Mouse (Mus musculus) hindbrain, embryonic 12.5 days (tissue): Measurements from ENCODE around the gene Chchd6. TPM values are rescaled to one million over a fixed set of nuclear protein-coding genes. Genes with fewer than 3 reads are reported as not detected.

Experiments
- ATAC-seq: fragments of 200-750 bp; cut with Nextera tagmentation; 2 replicates; pipeline ENCODE4 v1.8.0; 2017; ENCODE audit warnings: moderate TSS enrichment; ENCODE audit not compliant: low FRiP score
- H3K27ac ChIP-seq: fragments of 300-500 bp; sonication (generic); 2 replicates; pipeline ENCODE4 v1.5.1; 2016; ENCODE audit warnings: mild to moderate bottlenecking
- H3K27me3 ChIP-seq: fragments of 300-500 bp; sonication (generic); 2 replicates; pipeline ENCODE4 v1.6.1; 2016; ENCODE audit warnings: mild to moderate bottlenecking
- H3K36me3 ChIP-seq: fragments of 300-500 bp; sonication (generic); 2 replicates; pipeline ENCODE4 v1.6.1; 2016; ENCODE audit warnings: mild to moderate bottlenecking
- H3K4me1 ChIP-seq: fragments of 300-500 bp; sonication (generic); 2 replicates; pipeline ENCODE4 v1.6.1; 2016
- H3K4me2 ChIP-seq: fragments of 300-500 bp; sonication (generic); replicated peaks from 2 replicates; pipeline ENCODE4 v1.6.1; 2016; ENCODE audit warnings: mild to moderate bottlenecking
- H3K4me3 ChIP-seq: fragments of 300-500 bp; sonication (generic); 2 replicates; pipeline ENCODE4 v1.5.1; 2016; ENCODE audit warnings: mild to moderate bottlenecking
- H3K9ac ChIP-seq: fragments of 300-500 bp; sonication (generic); 2 replicates; pipeline ENCODE4 v1.6.1; 2016; ENCODE audit warnings: mild to moderate bottlenecking, moderate library complexity
- H3K9me3 ChIP-seq: fragments of 300-500 bp; sonication (generic); replicated peaks from 2 replicates; pipeline ENCODE4 v1.6.1; 2016; ENCODE audit warnings: mild to moderate bottlenecking
- WGBS: fragments of 180-500 bp; shearing (Covaris S2); methylation state at CpG from one replicate; pipeline ENCODE4 v1.1.7; 2016; 5-methylcytosine and 5-hydroxymethylcytosine counted together
- polyA plus RNA-seq: library from polyadenylated mRNA; unstranded; fragments of >200 nt; fragmentation: Nextera tagmentation; extraction: Ambion mirVana; gene quantifications from 2 replicates; pipeline ENCODE4 v1.2.1, GENCODE M21; 2016

The Chchd6 gene
- polyA plus RNA-seq, 1 experiment from 2014 or later = 82.4 TPM

DNA sequence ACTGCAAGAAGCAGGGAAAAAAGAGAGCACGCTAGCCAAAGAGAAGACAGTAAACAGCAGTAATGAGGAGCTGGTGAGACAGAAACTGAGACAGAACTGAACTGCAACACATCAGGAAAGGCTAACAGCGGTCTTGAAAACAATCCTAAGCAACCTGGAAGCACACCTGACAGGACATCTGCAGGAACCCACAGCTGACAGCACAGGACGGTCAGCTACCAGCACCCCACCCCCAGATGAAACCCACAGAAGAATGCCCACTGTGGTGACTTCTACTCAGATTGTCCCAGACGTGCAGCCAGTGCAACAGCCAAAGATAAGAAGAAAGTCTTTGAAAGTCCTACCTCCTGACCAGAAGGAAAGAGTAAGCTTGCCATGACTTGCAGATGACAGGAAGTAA lies 103.1 kb downstream of the Chchd6 start:
- H3K9ac ChIP-seq = no peak overlapping the region
- no peaks in the 10 kb centered on the region for H3K27me3 ChIP-seq
- H3K27ac ChIP-seq = no peak overlapping the region
- WGBS = 92% methylated on average over 4 of the region's 4 CpGs
- ATAC-seq = no peak
- no peaks in the 10 kb centered on the region for H3K36me3 ChIP-seq
- H3K9me3 ChIP-seq = no peaks in the 10 kb centered on the region
- H3K4me3 ChIP-seq = no peak overlapping the region
- H3K4me1 ChIP-seq = no peaks in the 10 kb centered on the region
- no peak overlapping the region for H3K4me2 ChIP-seq

DNA sequence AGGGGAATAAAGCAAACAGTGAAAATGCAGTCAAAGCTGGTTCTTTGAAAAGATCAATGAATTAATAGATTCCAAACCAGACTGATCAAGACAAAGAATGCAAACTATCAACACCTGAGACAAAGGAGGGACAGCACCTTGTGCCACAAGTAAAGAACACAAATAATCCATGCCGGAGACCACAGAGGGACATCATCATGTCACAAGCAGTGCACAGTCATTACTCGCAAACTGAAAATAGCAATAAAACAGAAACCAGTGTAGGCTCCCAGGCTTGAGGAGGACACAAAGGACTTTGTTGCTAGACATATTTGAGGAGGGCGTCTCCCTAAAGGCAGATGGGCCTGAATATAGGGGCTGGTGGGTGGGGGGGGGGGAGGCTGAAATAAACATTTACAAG lies 105.1 kb downstream of the Chchd6 start:
- no peak overlapping the region for H3K9ac ChIP-seq
- WGBS = 93% methylated on average over 3 of the region's 3 CpGs

GRCm38 (mm10) chr6:89489533-89489932 lies 105.9 kb downstream of the Chchd6 start:
- H3K27ac ChIP-seq = no peak overlapping the region
- no peaks in the 10 kb centered on the region for H3K9me3 ChIP-seq
- H3K36me3 ChIP-seq = no peaks in the 10 kb centered on the region
- 97% methylated on average over 1 of the region's 1 CpGs for WGBS
- no peak for ATAC-seq
- no peaks in the 10 kb centered on the region for H3K4me1 ChIP-seq
- no peak overlapping the region for H3K9ac ChIP-seq
- H3K4me3 ChIP-seq = no peak overlapping the region
- no peaks in the 10 kb centered on the region for H3K27me3 ChIP-seq
- no peak overlapping the region for H3K4me2 ChIP-seq

More for the DNA sequence above, 105.1 kb downstream of the Chchd6 start:
- Histone ChIP-seq H3K4me3 (no peak overlapping the region), H3K27ac (no peak overlapping the region), H3K36me3 (no peaks in the 10 kb centered on the region), H3K4me2 (no peak overlapping the region), H3K4me1 (no peaks in the 10 kb centered on the region), H3K9me3 (no peaks in the 10 kb centered on the region), H3K27me3 (no peaks in the 10 kb centered on the region)
- ATAC-seq = no peak

- no peak for ATAC-seq
- 61% methylated on average over 4 of the region's 4 CpGs for WGBS
- Histone ChIP-seq H3K4me1 (no peaks in the 10 kb centered on the region), H3K4me2 (no peak overlapping the region), H3K4me3 (no peak overlapping the region), H3K9ac (no peak overlapping the region), H3K9me3 (no peaks in the 10 kb centered on the region), H3K27me3 (no peaks in the 10 kb centered on the region), H3K36me3 (no peaks in the 10 kb centered on the region), H3K27ac (no peak overlapping the region)
Observed at GRCm38 (mm10) chr6:89486055-89486454, 109.4 kb downstream of the Chchd6 start.

DNA sequence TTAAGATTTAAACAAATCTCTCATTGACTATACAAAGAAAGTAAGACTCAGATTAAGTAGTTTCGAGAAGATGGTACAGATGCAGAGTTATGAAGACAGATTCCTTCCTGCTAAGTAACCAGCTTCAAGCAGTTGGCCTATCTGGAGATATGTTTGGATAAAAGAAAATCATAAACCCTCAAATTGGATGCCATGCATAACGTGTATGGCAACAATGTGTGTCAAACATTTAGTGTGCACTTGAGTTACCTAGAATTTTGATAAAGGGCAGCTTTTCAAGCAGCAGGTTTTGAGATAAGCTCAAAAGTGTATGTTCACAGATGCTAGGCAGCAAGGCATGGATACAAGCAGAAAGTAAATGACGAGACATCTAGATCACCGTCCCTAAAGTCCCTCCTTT lies 114.3 kb downstream of the Chchd6 start:
- H3K27ac ChIP-seq = no peak overlapping the region
- no peaks in the 10 kb centered on the region for H3K9me3 ChIP-seq
- no peaks in the 10 kb centered on the region for H3K27me3 ChIP-seq
- H3K36me3 ChIP-seq = no peaks in the 10 kb centered on the region
- 86% methylated on average over 4 of the region's 4 CpGs for WGBS
- no peak overlapping the region for H3K4me3 ChIP-seq
- H3K4me1 ChIP-seq = no peaks in the 10 kb centered on the region
- no peak overlapping the region for H3K9ac ChIP-seq
- ATAC-seq = no peak
- no peak overlapping the region for H3K4me2 ChIP-seq

GRCm38 (mm10) chr6:89467908-89468307 lies 127.5 kb downstream of the Chchd6 start:
- H3K4me3 ChIP-seq = no peak overlapping the region
- H3K4me2 ChIP-seq = no peak overlapping the region
- no peaks in the 10 kb centered on the region for H3K36me3 ChIP-seq
- H3K9ac ChIP-seq = no peak overlapping the region
- H3K9me3 ChIP-seq = no peaks in the 10 kb centered on the region
- ATAC-seq = no peak
- peaks cover 5% of the 10 kb centered on the region for H3K4me1 ChIP-seq
- no peak overlapping the region for H3K27ac ChIP-seq
- H3K27me3 ChIP-seq = no peaks in the 10 kb centered on the region

DNA sequence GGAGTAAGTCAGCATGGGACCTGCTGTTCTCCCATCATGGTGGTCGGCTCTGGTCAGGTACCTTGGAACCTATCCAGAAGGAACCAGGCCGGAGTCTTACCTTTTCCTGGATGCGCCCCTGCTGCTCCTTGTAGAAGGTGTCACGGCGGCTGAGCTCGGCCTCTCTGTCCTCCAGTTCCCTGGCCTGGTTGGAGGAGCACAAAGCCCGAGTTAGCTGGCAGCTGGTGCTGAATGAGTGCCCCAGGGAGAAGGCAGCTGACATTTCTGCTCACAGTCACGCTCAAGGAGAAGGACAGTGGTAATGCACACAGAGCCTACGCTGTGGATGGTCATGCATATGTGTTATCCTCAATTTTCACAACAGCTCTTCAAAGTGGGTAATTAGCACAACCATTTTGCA lies 128.2 kb downstream of the Chchd6 start:
- no peak overlapping the region for H3K4me3 ChIP-seq
- H3K9ac ChIP-seq = no peak overlapping the region
- WGBS = 66% methylated on average over 9 of the region's 9 CpGs
- peak; percentile 52; the same call in 1 of the 2 replicates for ATAC-seq
- H3K4me1 ChIP-seq = peaks cover 5% of the 10 kb centered on the region
- H3K27me3 ChIP-seq = no peaks in the 10 kb centered on the region
- no peaks in the 10 kb centered on the region for H3K9me3 ChIP-seq
- H3K4me2 ChIP-seq = no peak overlapping the region
- H3K36me3 ChIP-seq = no peaks in the 10 kb centered on the region
- H3K27ac ChIP-seq = no peak overlapping the region

GRCm38 (mm10) chr6:89466875-89467274 lies 128.6 kb downstream of the Chchd6 start:
- H3K27ac ChIP-seq = no peak overlapping the region
- WGBS = 78% methylated on average over 3 of the region's 3 CpGs
- no peaks in the 10 kb centered on the region for H3K36me3 ChIP-seq
- no peaks in the 10 kb centered on the region for H3K9me3 ChIP-seq
- H3K27me3 ChIP-seq = no peaks in the 10 kb centered on the region
- H3K4me2 ChIP-seq = no peak overlapping the region
- peaks cover 5% of the 10 kb centered on the region for H3K4me1 ChIP-seq
- no peak for ATAC-seq
- no peak overlapping the region for H3K4me3 ChIP-seq
- no peak overlapping the region for H3K9ac ChIP-seq

DNA sequence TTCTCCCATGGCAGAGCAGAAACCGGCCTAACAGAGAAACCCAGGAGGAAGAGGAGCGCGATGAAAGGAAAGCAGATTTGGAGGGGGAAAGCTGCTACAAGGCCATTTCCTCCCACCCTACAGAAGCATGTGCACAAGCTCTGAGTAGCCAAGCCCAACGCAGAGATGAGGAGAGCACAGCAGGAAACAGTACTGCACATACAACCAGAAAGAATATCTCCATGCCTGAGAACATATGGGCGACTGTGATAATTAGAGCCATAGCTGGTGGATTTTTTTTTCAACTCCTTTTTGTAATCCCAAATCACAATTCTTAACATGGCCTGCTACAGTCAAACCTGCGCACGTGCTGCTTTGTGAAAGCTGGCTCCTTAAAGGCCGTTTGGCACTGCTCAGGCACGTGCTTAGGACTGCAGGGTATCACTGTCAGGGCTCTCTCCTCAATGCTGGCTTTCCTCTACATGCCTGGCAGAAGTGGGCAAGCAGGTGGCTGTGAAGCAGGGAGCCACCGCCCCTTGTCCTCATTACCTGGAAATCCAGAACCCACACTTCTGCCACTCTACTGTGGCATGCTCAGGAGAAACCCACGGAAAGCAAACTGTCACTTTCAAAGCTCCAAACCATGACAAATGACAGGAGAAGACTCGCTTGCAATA lies 129.3 kb downstream of the Chchd6 start:
- H3K4me1 ChIP-seq = peaks cover 5% of the 10 kb centered on the region
- no peak overlapping the region for H3K4me2 ChIP-seq
- H3K27me3 ChIP-seq = no peaks in the 10 kb centered on the region
- H3K9ac ChIP-seq = no peak overlapping the region
- 80% methylated on average over 12 of the region's 12 CpGs for WGBS
- ATAC-seq = no peak
- no peaks in the 10 kb centered on the region for H3K36me3 ChIP-seq
- no peak overlapping the region for H3K4me3 ChIP-seq
- H3K27ac ChIP-seq = no peak overlapping the region
- no peaks in the 10 kb centered on the region for H3K9me3 ChIP-seq

DNA sequence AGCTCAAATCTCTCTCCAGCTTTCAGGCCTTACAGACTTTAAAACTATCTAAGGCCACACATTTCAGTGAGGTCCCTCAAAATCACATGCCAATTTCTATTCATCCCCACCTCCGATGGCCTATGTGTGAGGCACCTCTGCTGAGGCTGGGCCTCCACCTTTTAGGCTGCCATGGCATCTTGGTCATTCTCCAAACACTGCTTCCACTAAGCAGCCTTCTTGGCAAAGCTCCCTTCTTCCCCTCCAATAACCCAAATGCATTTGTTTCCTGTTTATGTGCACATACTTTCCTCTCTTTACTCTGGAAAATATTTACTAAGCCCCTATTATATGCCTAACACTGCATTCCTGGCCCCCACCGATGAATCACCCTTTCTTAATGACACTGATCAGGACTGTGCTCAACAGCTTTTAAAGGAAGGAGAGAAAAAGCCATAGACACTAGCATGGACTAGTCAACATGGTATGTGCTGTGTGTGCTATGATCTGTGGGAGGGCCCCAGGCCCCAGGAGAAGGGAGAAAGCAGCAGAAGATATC lies 133.2 kb downstream of the Chchd6 start:
- no peak overlapping the region for H3K4me3 ChIP-seq
- H3K9ac ChIP-seq = no peak overlapping the region
- H3K4me1 ChIP-seq = peaks cover 3% of the 10 kb centered on the region
- no peaks in the 10 kb centered on the region for H3K9me3 ChIP-seq
- WGBS = 96% methylated on average over 2 of the region's 2 CpGs
- no peak overlapping the region for H3K27ac ChIP-seq
- H3K36me3 ChIP-seq = no peaks in the 10 kb centered on the region
- ATAC-seq = no peak
- H3K27me3 ChIP-seq = no peaks in the 10 kb centered on the region
- no peak overlapping the region for H3K4me2 ChIP-seq

DNA sequence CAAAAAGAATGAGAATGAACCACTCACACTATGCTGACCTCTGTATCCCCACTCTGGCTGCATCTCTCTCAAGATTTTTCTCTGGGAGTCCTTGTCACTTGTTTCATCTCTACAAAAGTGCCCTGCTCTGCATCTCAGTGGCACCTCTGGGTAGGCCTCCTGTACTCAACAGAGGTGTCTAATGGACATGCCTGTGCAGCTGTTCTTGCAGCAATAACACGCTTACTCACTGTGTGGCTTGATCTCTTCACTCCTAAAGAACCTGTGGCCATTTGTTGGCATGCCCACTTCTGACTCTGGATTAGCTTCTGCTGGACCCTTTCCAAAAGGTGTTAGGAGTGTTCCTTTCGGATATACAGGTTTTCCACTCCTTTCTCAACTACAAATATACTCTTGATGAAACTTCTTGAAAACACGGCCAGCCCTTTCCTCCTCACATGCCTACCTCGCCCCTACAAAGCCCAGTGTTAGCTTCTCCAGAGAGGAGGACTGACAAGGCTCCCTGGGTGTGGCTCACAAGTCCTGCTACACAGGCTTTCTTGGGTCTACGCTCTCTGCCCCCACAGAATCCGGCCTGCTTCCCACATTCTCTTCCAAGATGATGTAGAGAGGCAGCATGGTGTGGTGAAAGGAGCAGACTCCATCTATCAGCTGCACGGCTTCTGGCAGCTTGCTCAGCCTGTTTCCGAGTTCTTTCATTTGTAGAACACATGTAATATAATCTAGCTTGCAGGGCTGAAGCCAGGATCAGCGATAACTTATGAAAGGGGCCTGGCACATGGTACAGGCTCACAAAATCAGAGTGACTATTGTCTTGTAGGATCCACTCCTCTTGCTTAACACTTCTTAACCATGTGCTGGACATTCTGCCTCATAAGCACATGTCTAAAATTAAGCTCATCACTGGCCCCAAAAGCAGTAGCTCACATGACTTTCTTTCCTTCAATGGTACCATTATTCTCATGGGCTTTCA lies 133.9 kb downstream of the Chchd6 start:
- H3K27me3 ChIP-seq = no peaks in the 10 kb centered on the region
- H3K27ac ChIP-seq = no peak overlapping the region
- H3K4me1 ChIP-seq = no peaks in the 10 kb centered on the region
- no peaks in the 10 kb centered on the region for H3K36me3 ChIP-seq
- no peak for ATAC-seq
- no peak overlapping the region for H3K4me2 ChIP-seq
- H3K9me3 ChIP-seq = no peaks in the 10 kb centered on the region
- H3K4me3 ChIP-seq = no peak overlapping the region
- WGBS = 79% methylated on average over 9 of the region's 9 CpGs
- no peak overlapping the region for H3K9ac ChIP-seq

- Histone ChIP-seq H3K27me3 (no peaks in the 10 kb centered on the region), H3K4me2 (no peak overlapping the region), H3K9me3 (no peaks in the 10 kb centered on the region), H3K27ac (no peak overlapping the region), H3K4me1 (peaks cover 5% of the 10 kb centered on the region; the same call in 1 of the 2 replicates), H3K9ac (no peak overlapping the region), H3K36me3 (no peaks in the 10 kb centered on the region), H3K4me3 (no peak overlapping the region)
- WGBS = 76% methylated on average over 3 of the region's 3 CpGs
- no peak for ATAC-seq
Observed at GRCm38 (mm10) chr6:89459634-89460033, 135.8 kb downstream of the Chchd6 start.
